Mouse (Mus musculus): ENCODE measurements around the gene Sele. TPM values are rescaled to one million over a fixed set of nuclear protein-coding genes. Genes with fewer than 3 reads are reported as not detected.
"Not testable (repeated sequence)": the region's sequence is repeated elsewhere in the genome, so short reads cannot be mapped to it uniquely, and the experiment has no call there.

Sele gene
- total RNA-seq (2017) = 0.57 to 0.85 TPM in 2 of 3 replicates, not detected in the other

DNA sequence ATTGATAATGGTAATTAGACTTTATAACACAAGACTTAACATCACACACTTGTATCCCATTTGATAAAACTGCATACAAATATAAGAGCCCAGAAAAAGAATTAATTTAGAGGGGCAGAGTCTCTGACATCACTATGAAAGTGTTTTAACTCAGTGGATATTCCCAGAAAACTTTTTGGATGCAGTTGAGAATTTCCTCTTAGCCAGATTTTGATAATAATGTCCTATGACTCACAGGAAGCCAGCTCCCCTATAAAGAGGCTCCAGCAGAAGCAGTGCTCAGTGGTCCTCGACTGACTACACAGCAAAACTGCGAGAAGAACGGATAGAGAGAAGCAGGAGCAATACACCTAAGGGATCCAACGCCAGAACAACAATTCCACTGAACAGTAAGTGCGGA is at the start of gene Sele:
Gene Sele (plus strand): TSS at position 301 of the 400 bp plus-strand sequence.
- no peak for ATAC-seq (replicated peaks; ENCODE audit: insufficient number of reproducible peaks, low FRiP score, low TSS enrichment, poor library complexity, severe bottlenecking)

DNA sequence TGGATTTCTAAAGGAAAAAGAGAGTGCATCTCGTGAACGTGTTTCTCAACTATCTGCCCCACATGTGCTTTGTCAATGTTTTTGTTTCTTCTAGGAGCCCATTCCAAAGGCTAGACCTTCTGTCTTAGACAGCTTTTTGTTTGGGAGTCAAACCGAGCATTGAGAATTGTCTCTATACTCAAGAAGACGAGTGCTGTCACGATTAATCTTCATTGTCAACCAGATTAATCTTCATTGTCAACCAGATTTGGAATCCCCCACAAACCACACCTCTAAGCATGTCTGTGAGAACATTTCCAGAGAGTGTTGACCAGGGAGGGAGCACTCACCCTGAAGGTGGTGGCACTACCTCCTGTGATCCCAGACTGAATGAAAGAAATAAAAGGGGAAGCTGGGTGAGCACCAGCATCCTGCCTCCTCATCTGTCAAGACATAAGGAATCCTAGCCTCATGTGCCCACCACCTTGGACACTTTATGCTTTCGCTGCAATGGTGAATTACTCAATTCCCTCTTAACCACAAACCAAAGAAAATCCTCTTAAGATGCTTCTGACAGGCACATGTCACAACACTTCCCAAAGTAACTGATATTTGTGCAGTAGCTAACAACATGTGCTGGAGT is 46.1 kb upstream of the Sele start:
- ATAC-seq (replicated peaks; ENCODE audit: insufficient number of reproducible peaks, low FRiP score, low TSS enrichment, poor library complexity, severe bottlenecking) = no peak

DNA sequence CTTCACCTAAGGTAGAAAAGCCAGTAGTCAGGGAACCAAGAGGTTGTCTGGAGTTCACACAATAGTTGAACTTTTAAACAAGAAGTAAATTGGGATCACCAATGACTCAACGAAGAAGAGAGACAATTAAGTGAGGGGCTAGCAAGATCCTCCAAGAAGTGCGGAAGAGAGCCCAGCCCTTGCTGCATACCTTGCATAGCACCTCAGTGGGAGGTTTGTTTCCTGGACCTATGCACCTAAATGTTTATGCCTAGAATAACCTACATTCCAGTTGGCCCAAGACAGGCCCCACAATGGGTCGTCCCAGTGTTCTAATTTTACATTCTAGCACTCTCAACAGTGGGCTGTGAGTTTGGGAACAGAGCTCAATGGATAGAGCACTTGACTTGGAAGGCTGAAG is 43.7 kb upstream of the Sele start:
- no peak for ATAC-seq (replicated peaks; ENCODE audit: insufficient number of reproducible peaks, low FRiP score, low TSS enrichment, poor library complexity, severe bottlenecking)

DNA sequence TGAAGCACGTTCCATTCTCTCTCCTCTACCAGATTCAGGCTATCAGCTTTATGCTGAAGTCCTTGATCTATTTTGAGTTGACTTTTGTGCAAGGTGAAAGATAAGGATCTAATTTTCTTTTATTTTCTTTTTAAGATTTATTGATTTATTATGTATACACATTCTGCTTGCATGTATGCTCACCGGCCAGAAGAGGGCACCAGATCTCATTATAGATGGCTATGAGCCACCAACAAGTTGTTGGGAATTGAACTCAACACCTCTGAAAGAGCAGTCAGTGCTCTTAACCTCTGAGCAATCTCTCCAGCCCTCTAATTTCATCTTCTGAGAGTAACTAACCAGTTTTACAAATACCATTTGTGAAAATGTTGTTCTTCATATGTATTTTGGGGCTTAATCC is 38.8 kb upstream of the Sele start:
- 0 out of 2 replicates have a peak, but pooled peaks have one; percentile 49 for ATAC-seq (replicated peaks; ENCODE audit: insufficient number of reproducible peaks, low FRiP score, low TSS enrichment, poor library complexity, severe bottlenecking)

DNA sequence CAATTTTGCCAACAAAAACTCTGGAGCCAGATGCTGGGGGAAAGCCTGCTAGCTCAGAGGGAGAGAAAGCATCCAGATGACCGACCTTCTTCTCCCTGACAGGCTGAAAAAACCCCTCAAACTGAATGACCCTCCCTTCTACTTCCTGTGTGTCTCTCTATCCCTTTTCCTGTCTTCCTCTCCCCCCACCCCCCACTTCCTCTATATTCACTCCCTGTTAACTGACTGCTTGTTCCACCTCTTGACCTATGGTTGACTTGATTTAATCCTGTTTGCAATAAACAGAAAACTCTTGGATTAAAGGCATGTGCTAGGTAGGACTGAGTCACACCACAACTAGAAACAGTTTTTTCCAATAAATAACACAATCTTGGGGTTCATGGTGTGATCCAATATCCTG is 33.4 kb upstream of the Sele start:
- no peak for ATAC-seq (replicated peaks; ENCODE audit: insufficient number of reproducible peaks, low FRiP score, low TSS enrichment, poor library complexity, severe bottlenecking)

DNA sequence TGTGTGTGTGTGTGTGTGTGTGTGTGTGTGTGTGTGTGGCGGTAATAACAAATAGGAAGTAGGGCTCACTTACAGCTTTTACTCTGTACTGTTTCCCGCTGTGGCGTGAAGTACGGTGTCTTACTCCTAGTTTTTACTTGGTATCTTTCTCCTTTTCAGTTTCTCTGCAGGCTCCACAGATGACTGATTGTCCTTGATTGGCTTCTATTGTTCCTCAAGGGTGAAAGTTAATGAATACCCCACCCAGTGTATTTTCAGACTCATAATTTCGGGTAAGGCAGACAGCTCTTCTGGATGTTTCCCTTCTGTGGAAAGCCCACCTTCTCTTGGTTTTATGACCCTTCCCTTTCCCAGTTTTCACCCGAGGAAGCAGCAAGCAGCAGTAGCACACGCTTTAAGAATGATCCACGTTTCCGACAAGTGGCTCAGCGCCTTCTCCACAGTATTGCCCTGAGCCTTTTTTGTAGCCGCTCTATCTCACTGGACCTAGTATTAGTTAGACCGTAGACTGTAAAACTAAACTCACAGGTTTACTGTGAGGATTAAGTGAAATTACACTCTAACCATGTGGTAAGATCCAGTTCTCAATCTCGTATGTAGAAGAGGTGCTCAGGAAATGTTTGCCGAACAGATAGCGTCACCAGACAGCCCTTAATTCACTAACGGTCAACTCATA is 29.7 kb upstream of the Sele start:
- ATAC-seq (replicated peaks; ENCODE audit: insufficient number of reproducible peaks, low FRiP score, low TSS enrichment, poor library complexity, severe bottlenecking) = no peak

DNA sequence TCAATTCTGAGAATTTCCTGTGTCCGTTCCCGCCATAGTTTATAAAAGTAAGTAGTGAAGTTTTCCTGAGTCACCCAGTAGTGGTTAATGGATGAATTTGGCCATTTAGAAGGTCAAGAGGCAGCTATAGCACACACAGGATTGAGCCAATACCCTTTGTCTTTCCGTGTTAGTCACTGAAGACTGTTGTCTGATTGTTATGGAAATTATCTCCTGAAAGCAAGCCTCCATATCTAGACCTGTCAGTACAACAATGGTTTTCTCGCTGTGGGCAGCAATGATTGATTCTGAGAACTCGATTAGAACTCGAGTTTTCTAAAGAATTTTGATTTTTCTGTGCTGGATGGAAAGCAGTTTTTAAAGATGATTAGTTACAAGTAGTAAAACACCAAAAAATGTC is 28.2 kb upstream of the Sele start:
- no peak for ATAC-seq (replicated peaks; ENCODE audit: insufficient number of reproducible peaks, low FRiP score, low TSS enrichment, poor library complexity, severe bottlenecking)

DNA sequence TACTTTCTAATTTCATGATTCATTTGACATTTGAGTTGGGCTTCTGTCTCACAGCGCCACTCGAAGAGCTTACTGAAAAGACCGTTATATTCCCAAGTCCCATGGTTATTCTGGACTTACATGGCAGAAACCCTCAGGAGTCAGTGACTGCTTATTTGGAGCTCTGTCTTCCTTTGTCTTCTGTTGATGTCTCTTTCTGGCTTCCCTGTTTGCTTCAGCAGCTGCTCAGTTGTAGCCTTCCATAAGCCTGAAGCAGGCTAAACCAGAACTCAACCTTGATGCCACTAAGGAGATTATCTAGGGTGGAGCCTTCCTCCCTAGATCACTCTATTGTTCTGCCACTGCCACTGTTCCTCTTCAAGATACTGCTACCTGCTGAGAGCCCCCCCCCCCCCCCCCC is 27.3 kb upstream of the Sele start:
- ATAC-seq (replicated peaks; ENCODE audit: insufficient number of reproducible peaks, low FRiP score, low TSS enrichment, poor library complexity, severe bottlenecking) = not testable (repeated sequence)

DNA sequence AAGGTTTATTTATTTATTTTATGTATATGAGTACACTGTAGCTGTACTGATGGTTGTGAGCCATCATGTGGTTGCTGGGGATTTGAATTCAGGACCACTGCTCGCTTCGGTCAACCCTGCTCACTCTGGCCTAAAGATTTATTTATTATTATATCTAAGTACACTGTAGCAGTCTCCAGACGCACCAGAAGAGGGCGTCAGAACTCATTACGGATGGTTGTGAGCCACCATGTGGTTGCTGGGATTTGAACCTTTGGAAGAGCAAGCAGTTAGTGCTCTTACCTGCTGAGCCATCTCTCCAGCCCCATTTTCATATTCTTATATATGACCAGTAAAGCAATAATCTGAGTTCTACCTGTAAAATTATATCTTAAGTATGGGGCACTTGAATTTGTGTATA is 25.9 kb upstream of the Sele start:
- not testable (repeated sequence) for ATAC-seq (replicated peaks; ENCODE audit: insufficient number of reproducible peaks, low FRiP score, low TSS enrichment, poor library complexity, severe bottlenecking)

DNA sequence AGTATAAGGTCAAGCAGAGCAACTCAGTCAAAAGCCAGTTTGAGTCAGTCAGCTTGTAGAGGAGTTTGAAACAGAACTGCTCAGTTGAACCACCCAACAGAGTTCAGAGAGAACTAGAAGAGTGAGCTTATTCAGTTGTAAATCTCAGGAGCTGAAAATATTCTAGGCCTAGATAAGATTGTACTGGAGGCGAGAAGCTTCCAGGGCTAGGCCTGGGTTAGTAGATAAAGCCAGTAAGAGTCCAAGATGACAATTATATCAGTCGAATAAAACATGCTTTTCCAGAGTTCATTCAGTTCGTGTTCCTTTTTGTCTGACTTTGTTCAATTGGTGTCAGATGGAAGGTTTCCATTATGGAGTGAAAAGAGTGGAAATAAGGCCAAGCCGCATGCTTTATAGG is 22.3 kb upstream of the Sele start:
- no peak for ATAC-seq (replicated peaks; ENCODE audit: insufficient number of reproducible peaks, low FRiP score, low TSS enrichment, poor library complexity, severe bottlenecking)

DNA sequence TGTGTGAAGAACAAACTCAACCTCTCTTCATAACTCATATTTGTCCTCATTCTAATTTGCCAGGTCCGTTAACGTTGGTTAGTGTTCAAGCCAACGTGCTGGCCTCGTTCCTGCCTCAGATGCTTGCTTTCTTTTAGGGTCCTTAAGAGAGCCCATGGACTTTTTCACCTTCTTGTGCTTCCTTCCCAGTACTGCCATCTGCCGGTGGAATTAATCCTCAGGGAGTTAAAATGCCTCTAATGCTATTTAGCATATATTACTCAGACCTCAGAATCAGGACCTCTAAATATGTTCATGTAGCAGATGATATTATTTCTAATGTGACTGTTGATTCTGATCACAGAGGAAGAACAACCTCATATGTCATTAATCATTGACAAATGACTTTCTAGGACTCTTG is 20.6 kb upstream of the Sele start:
- no peak for ATAC-seq (replicated peaks; ENCODE audit: insufficient number of reproducible peaks, low FRiP score, low TSS enrichment, poor library complexity, severe bottlenecking)

DNA sequence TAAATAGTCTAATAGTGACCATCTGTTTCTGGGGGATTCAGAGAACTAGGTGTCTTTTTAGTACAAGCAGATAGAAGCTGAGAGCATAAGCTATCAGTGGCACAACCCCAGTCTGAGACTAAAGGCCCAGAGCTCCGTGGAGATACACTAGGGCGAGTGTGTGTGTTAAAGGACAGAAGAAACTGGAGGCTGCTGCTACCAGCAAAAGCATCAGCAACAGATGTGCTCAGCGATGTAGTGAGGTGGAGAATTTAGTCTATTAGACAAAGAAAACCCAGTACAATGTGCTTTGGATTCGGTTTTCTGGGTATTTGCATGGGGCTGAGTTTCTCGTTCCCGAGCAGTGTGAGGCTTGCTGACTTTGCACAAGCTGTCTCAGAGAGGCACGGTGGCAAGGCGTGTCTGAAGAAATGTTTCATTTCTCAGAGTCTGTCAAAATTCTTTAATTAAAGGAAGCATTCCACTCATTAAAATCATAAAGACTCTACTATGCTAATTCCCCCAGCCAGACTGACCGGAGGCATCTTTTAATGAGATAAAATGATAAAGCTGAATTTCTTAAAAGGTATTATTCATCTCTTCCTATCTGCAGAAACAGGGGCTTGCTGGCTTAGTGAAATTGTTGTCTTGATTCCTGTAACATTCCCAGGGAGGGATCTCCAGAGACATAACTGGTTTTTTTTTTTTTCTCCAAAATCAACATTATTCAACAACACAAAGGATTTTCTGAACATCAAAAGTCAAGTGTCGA is 7.5 kb upstream of the Sele start:
- ATAC-seq (replicated peaks; ENCODE audit: insufficient number of reproducible peaks, low FRiP score, low TSS enrichment, poor library complexity, severe bottlenecking) = no peak

DNA sequence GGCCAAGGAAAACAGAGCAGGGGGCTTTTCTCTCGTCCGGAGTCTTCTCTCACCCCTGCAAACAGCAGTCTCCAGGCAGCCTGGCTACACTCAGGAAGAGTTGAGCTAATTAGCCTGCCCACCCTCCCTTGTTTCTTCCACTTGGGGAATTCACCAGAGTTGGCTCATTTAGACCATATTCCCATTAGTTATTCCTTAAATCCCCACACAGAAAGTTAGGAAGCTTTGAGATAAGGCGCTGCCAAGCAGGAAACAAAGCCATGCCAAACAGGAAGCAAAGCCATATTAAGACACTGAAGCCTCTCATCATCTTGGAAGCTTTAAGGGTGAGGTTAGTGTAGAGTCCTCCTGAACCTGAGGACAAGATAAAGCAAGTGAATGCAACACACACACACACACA is 4.5 kb upstream of the Sele start:
- ATAC-seq (replicated peaks; ENCODE audit: insufficient number of reproducible peaks, low FRiP score, low TSS enrichment, poor library complexity, severe bottlenecking) = no peak

DNA sequence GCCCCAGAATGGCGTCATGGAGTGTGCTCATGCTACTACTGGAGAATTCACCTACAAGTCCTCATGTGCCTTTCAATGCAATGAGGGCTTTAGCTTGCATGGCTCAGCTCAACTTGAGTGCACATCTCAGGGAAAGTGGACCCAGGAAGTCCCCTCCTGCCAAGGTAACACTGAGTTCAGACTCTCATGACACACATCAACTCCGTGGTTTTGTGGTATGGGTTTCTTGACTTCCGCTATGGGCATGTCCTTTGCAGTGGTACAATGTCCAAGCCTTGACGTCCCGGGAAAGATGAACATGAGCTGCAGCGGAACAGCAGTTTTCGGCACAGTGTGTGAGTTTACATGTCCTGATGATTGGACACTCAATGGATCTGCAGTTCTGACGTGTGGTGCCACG is 5.5 kb downstream of the Sele start:
- ATAC-seq (replicated peaks; ENCODE audit: insufficient number of reproducible peaks, low FRiP score, low TSS enrichment, poor library complexity, severe bottlenecking) = peak; percentile 42

DNA sequence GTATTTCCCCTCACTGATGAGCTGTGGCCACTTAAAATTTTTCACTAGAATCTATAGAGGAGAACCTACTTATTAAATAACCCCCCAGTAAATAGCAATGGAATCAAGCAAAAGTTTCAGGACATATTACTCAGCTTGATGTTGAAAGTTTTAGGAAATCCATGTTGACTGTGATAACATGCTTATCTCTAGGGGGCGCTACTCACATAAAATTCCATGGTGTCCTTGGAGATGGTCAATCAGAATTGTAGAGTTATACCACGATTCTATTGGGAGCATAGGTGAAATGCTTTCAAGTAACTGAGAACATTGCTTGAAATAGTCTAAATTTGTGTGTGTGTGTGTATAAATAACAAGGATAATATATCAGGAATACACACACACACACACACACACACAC is 6.8 kb downstream of the Sele start:
- ATAC-seq (replicated peaks; ENCODE audit: insufficient number of reproducible peaks, low FRiP score, low TSS enrichment, poor library complexity, severe bottlenecking) = no peak

DNA sequence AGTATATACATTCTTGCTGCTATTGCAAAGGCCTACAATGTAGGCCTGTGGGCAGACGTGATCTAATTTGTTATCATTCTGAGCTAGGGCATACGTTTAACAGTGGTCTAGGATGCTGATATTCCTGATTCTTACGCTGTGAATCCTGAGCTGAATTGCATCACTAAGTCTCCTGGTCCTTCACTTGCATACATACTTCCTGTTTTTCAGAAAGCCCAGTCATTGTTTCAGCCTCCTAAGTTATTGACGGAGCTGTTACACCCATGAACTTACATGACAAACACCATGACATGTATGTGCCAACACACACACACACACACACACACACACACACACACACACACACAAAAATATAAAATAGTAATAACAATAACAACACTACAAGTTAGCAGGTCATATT is 12.0 kb downstream of the Sele start:
- ATAC-seq (replicated peaks; ENCODE audit: insufficient number of reproducible peaks, low FRiP score, low TSS enrichment, poor library complexity, severe bottlenecking) = peak; percentile 80

DNA sequence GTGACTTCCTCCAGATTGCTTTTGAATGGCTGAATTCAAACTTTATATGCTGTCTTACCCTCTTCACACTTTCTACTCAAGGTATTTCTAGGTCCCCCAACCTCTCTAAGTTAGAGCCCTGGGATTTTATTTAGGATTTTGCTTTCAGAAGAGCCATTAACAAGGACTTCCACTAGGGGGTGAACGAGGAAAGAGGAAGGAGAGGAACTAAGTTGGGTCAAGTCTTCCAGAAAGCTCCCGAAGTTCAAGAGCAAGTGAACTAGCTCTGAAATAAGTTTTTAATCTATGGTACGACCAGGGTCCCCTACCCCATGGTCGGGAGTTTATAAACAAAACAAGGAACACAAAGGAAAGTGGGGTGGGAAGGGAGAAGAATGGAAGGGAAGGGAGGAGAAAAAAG is 13.2 kb downstream of the Sele start:
- peak; percentile 18 for ATAC-seq (replicated peaks; ENCODE audit: insufficient number of reproducible peaks, low FRiP score, low TSS enrichment, poor library complexity, severe bottlenecking)

DNA sequence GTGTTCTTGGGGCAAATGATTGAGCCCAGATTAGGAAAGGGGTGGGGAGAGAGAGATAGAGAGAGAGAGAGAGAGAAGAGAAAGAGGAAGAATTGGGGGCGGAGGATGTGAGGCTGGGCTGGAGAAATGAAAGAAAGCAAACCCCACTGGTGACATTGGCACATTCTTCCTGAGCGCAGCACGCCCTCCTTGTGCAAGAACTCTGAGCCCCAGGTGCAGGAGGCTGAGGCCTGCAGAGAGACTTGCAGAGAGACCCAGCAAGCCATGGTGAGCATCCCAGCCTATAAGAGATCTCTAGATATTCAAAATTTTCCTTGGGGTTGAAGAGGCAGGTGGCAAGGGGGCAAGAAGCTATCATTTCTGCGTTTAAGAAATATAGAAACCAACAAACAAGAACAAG is 13.9 kb downstream of the Sele start, which contains the start of gene Sell:
Gene Sell (plus strand): TSS at position 58 of the 400 bp plus-strand sequence.
- peak; percentile 33; the same call in 1 of the 2 replicates for ATAC-seq (replicated peaks; ENCODE audit: insufficient number of reproducible peaks, low FRiP score, low TSS enrichment, poor library complexity, severe bottlenecking)

DNA sequence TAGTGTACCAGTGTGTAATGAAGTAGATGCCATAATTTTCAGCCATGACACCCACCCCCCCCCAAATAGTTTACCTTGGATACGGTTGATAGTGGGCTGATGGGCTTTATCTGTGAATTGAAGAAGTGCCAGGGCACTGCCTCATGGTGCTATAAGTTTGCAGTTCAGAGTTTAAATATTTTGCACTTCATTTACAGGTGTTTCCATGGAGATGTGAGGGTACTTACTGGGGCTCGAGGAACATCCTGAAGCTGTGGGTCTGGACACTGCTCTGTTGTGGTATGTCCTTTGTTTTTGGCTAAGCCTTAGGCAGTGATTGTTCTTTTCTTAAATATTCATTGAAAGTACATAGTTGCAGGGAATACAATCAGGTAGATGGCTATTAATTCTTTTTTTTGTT is 14.8 kb downstream of the Sele start:
- no peak for ATAC-seq (replicated peaks; ENCODE audit: insufficient number of reproducible peaks, low FRiP score, low TSS enrichment, poor library complexity, severe bottlenecking)

DNA sequence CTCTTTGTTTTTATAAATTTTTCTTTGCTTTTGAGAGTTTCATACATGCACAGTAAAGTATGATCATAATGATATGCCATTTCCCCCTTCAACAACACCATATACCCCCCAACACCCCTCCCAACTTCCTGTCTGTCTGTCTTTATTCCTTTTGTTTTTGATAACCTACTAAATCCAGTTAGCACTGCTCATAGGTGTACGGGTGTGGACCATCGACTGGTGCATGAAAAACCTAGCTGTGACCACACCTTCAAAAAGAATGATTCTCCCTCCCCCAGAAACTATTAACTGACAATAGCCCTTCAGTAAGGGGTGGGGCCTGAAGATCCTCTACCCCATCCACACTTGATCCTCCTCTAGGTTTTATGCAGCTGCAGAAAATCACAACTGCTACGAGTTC is 15.7 kb downstream of the Sele start:
- ATAC-seq (replicated peaks; ENCODE audit: insufficient number of reproducible peaks, low FRiP score, low TSS enrichment, poor library complexity, severe bottlenecking) = no peak
